Mouse (Mus musculus): ENCODE measurements around the gene Tmem270. TPM values are rescaled to one million over a fixed set of nuclear protein-coding genes. Genes with fewer than 3 reads are reported as not detected.

The Tmem270 gene
- total and polyA plus RNA-seq, 2 experiments from 2014 or later: 0.19 TPM; not detected in 1

DNA sequence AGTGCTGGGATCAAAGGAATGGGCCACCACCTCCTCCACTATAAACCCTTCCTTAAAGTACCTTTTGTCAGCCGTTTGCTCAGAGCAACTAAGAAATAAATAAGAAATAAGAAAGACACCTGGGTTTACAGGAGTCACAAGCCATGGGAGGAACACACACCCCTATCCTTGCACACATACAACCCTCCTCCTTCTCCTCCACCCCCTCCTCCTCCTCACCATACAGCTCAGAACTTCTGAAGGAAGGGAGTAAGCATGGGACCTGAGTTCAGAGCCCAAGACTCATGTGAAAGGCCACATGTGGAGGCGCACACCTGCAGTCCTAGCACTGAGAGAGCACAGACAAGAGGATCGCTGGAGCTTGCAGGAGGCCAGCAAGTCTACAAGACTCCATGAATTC, 6.8 kb upstream of the Tmem270 start:
- Histone ChIP-seq H3K4me3 (ENCODE audit: low read depth, low read length) (no peak overlapping the region), H3K27me3 (ENCODE audit: insufficient read depth, low read length) (no peaks in the 10 kb centered on the region), H3K27ac (ENCODE audit: low read depth, low read length) (no peak overlapping the region), H3K9me3 (ENCODE audit: low read length) (no peaks in the 10 kb centered on the region), H3K9ac (replicated peaks; ENCODE audit: low read length, poor library complexity, severe bottlenecking) (no peak overlapping the region), H3K4me2 (ENCODE audit: low read depth, low read length, poor library complexity, severe bottlenecking) (no peak overlapping the region), H3K4me1 (ENCODE audit: insufficient read depth, low read length) (no peaks in the 10 kb centered on the region), H3K36me3 (ENCODE audit: insufficient read depth, low read length) (no peaks in the 10 kb centered on the region)
- no peak for TF ChIP-seq CTCF (IDR thresholded peaks at IDR 0.05)
- WGBS: 78% methylated on average over 3 of the region's 3 CpGs
- no peak for ATAC-seq (ENCODE audit: low FRiP score)
- DNase-seq (ENCODE audit: low spot score): no peak

DNA sequence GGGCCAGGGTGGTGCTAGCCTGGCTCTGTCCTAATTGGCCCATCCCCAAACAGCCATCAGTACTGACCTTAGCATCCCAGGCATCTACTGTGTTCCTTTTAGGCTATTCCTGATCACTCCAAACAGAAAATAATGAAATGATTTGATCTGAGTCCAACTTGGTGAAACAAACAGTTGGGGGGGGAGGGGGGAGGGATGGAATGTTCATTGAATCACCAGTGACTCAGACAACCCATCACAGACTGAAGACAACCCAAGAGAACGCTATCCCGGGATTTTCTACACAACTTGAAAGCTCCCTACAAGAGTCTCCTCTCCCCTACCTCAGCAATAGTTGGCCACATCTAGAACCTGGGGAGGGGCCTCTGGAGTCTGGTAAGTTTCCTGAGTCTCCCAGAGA, 5.4 kb upstream of the Tmem270 start:
- Histone ChIP-seq H3K4me3 (ENCODE audit: low read depth, low read length) (no peak overlapping the region), H3K36me3 (ENCODE audit: insufficient read depth, low read length) (no peaks in the 10 kb centered on the region), H3K4me1 (ENCODE audit: insufficient read depth, low read length) (no peaks in the 10 kb centered on the region), H3K27me3 (ENCODE audit: insufficient read depth, low read length) (no peaks in the 10 kb centered on the region), H3K27ac (ENCODE audit: low read depth, low read length) (no peak overlapping the region), H3K9ac (replicated peaks; ENCODE audit: low read length, poor library complexity, severe bottlenecking) (no peak overlapping the region), H3K9me3 (ENCODE audit: low read length) (no peaks in the 10 kb centered on the region), H3K4me2 (ENCODE audit: low read depth, low read length, poor library complexity, severe bottlenecking) (no peak overlapping the region)
- WGBS: 94% methylated on average over 2 of the region's 2 CpGs
- no peak for DNase-seq (ENCODE audit: low spot score)
- no peak for ATAC-seq (ENCODE audit: low FRiP score)
- no peak for TF ChIP-seq CTCF (IDR thresholded peaks at IDR 0.05)

DNA sequence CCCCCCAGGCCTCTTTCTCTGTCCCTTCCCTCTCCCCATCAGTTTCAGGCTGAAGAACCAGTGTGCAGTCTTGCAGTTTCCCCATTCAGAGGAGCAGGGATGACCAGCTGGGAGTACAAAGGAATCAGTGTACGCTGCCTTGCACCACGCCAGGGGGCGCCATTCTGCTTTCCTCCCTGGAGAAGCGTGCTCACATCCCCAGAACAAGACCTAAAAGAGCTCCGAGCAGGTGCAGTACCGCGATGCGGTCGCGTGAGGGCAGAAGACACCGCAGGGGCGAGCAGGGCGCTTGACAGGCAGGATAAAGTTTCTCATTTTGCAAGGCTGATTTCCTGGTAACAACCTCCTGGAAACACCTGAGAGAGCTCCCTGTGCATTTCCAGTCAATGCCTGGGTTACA, 602 bp upstream of the Tmem270 start:
- H3K27ac ChIP-seq (ENCODE audit: low read depth, low read length): no peak overlapping the region
- DNase-seq (ENCODE audit: low spot score): peak; percentile 89
- no peak overlapping the region for H3K4me3 ChIP-seq (ENCODE audit: low read depth, low read length)
- H3K4me1 ChIP-seq (ENCODE audit: insufficient read depth, low read length): no peaks in the 10 kb centered on the region
- ATAC-seq (ENCODE audit: low FRiP score): peak; percentile 66
- H3K4me2 ChIP-seq (ENCODE audit: low read depth, low read length, poor library complexity, severe bottlenecking): no peak overlapping the region
- under 1% methylated on average over 13 of the region's 13 CpGs for WGBS
- TF ChIP-seq CTCF (IDR thresholded peaks at IDR 0.05): peak; percentile 98
- H3K27me3 ChIP-seq (ENCODE audit: insufficient read depth, low read length): no peaks in the 10 kb centered on the region
- no peaks in the 10 kb centered on the region for H3K36me3 ChIP-seq (ENCODE audit: insufficient read depth, low read length)
- no peaks in the 10 kb centered on the region for H3K9me3 ChIP-seq (ENCODE audit: low read length)
- no peak overlapping the region for H3K9ac ChIP-seq (replicated peaks; ENCODE audit: low read length, poor library complexity, severe bottlenecking)

DNA sequence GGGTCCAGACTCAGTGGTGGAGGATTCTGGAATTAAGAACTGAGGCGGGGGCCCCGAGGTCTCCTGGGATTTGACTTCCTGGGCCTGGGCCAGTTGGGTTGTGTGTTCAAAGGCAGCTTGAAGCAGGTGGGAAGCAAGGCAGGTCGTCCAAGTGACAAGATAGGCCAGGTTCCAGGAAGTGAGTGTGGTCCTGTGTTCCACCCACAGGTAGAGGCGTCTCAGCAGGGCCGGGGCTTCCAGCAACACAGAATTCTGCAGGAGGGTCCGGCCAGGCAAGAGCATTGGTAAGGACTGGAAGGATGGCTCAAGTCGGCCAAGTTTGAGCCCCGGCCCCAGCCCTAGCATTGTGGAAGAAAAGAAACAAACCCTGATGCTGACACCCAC, 4.9 kb downstream of the Tmem270 start:
- TF ChIP-seq CTCF (IDR thresholded peaks at IDR 0.05): no peak
- no peak for ATAC-seq (ENCODE audit: low FRiP score)
- Histone ChIP-seq H3K36me3 (ENCODE audit: insufficient read depth, low read length) (no peaks in the 10 kb centered on the region), H3K27ac (ENCODE audit: low read depth, low read length) (no peak overlapping the region), H3K9ac (replicated peaks; ENCODE audit: low read length, poor library complexity, severe bottlenecking) (no peak overlapping the region), H3K4me3 (ENCODE audit: low read depth, low read length) (no peak overlapping the region), H3K27me3 (ENCODE audit: insufficient read depth, low read length) (no peaks in the 10 kb centered on the region), H3K4me2 (ENCODE audit: low read depth, low read length, poor library complexity, severe bottlenecking) (no peak overlapping the region), H3K9me3 (ENCODE audit: low read length) (no peaks in the 10 kb centered on the region), H3K4me1 (ENCODE audit: insufficient read depth, low read length) (no peaks in the 10 kb centered on the region)
- 80% methylated on average over 8 of the region's 8 CpGs for WGBS
- DNase-seq (ENCODE audit: low spot score): no peak

DNA sequence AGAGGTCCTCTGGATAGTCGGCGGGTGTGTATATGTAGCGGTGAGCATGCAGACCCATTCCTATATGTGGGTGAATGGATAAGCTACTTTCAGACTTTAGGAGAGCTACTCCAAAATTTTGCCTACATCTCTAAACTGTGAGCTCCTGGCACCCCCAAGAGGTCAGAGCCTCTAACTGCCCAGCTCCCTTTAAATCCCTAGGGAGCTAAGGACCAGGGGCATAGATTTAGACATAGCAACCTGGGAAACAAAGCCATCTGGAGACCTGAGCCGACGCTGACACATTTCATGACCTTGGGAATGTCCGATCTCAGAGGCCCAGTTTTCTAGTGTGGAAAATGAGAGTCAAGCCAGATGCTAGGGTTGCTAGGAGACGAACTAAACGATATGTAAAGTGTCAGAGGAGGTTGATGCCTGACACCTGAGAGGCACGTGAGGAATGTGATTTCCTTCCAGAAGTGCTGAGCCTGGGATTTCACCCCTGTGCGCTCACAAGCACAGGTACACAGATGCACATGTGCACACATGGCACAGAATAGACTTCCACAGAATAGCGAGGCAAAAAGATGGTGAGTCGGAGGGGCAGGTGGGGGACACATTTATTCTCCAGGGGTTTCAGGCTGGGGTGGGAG, 5.4 kb downstream of the Tmem270 start:
- WGBS: 34% methylated on average over 12 of the region's 12 CpGs
- ATAC-seq (ENCODE audit: low FRiP score) (peak; percentile 54), DNase-seq (ENCODE audit: low spot score) (peak; percentile 87)
- Histone ChIP-seq H3K27me3 (ENCODE audit: insufficient read depth, low read length) (no peaks in the 10 kb centered on the region), H3K36me3 (ENCODE audit: insufficient read depth, low read length) (no peaks in the 10 kb centered on the region), H3K9ac (replicated peaks; ENCODE audit: low read length, poor library complexity, severe bottlenecking) (no peak overlapping the region), H3K4me2 (ENCODE audit: low read depth, low read length, poor library complexity, severe bottlenecking) (no peak overlapping the region), H3K4me3 (ENCODE audit: low read depth, low read length) (no peak overlapping the region), H3K9me3 (ENCODE audit: low read length) (no peaks in the 10 kb centered on the region), H3K27ac (ENCODE audit: low read depth, low read length) (no peak overlapping the region), H3K4me1 (ENCODE audit: insufficient read depth, low read length) (no peaks in the 10 kb centered on the region)
- peak; percentile 78 for TF ChIP-seq CTCF (IDR thresholded peaks at IDR 0.05)

DNA sequence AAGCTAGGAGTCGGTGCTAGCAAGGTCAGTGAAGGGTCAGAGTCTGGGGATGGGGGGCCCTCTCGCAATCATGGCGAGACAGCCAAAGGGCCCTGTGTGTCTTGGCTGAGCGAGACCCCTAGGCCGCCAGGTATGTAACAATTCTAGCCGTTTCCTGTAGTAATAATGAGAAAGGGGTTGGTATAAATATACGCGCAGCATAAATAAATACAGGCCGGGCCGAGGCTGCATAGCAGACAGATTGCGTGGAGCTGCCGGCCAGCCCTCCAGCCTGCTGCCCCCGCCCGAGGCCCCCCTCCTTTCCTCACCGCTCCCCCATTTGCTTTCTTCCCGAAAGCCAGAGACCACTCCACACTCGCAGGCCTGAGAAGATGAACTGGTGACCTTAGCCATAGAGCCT, 8.9 kb downstream of the Tmem270 start:
- H3K36me3 ChIP-seq (ENCODE audit: insufficient read depth, low read length): no peaks in the 10 kb centered on the region
- no peak overlapping the region for H3K4me3 ChIP-seq (ENCODE audit: low read depth, low read length)
- no peak for DNase-seq (ENCODE audit: low spot score)
- no peaks in the 10 kb centered on the region for H3K9me3 ChIP-seq (ENCODE audit: low read length)
- H3K4me2 ChIP-seq (ENCODE audit: low read depth, low read length, poor library complexity, severe bottlenecking): no peak overlapping the region
- no peak for TF ChIP-seq CTCF (IDR thresholded peaks at IDR 0.05)
- WGBS: 89% methylated on average over 17 of the region's 17 CpGs
- no peaks in the 10 kb centered on the region for H3K4me1 ChIP-seq (ENCODE audit: insufficient read depth, low read length)
- ATAC-seq (ENCODE audit: low FRiP score): no peak
- no peak overlapping the region for H3K27ac ChIP-seq (ENCODE audit: low read depth, low read length)
- H3K27me3 ChIP-seq (ENCODE audit: insufficient read depth, low read length): no peaks in the 10 kb centered on the region
- no peak overlapping the region for H3K9ac ChIP-seq (replicated peaks; ENCODE audit: low read length, poor library complexity, severe bottlenecking)

Data from midbrain, postnatal 0 days (tissue).